8 mouse cellular contexts compared by ENCODE assay signal in the genomic region with DNA sequence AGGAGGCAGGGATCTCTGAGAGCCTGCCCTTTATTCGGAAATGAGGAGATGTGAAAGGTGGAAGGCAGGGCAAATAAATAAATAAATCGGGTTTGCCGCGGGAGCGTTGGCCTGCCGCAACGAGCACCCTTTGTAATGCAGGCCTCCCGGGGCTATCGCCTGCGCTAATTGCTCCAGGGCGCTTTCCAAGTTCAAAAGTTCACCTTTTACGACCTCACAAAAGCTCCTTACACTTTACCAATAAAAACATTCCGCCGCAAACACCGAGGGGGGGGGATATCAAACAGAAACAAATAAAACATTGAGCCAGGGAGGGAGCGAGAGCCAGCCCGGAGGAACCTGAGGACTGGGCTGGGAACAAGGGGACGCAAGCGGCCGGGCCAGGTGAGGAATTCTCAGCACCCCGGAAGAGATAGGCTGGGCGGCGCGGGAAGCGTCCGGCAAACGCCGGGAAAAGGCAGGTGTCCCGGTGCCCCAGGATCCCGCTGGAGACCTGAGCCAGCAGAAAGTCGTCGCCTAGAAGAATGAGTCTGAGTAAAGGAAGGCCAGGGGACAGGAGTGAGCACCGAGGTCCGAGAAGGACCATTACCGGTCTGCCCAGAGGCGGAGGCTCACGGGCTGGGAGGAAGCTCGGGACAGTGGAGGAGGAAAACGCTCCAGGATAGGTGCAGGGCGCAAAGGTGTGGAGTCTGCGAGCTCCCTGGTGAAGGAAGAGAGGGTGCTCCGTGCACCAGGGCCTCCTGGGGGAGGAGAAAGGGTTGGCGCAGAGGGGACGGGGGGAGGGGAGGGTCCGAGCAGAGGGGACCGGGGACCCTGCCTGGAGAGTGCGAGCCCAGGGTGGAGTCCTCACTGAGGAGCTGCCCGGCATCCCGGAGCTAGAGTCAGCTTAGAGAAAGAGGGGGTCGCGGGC. TPM values are rescaled to one million over a fixed set of nuclear protein-coding genes. Genes with fewer than 3 reads are reported as not detected.
A peak's percentile ranks its signal among the peaks of the same experiment; 100 is the strongest.
DNase-seq lines count a peak whose midpoint lies in the region; ATAC-seq and TF ChIP-seq lines count a peak whose summit lies in the region.

No protein-coding gene starts in this region.

- TF ChIP-seq CTCF in intestine, postnatal 0 days (IDR thresholded peaks at IDR 0.05; ENCODE audit: low read depth), result no peak
- TF ChIP-seq CTCF in liver, postnatal 0 days (IDR thresholded peaks at IDR 0.05; ENCODE audit: low read depth), result no peak

- no peaks in the 10 kb centered on the region for H3K9me3 ChIP-seq in forebrain, embryonic 12.5 days
- no peaks in the 10 kb centered on the region for H3K9me3 ChIP-seq in intestine, postnatal 0 days (ENCODE audit: control insufficient read depth)
- H3K9me3 ChIP-seq in liver, postnatal 0 days (ENCODE audit: low read length), result no peaks in the 10 kb centered on the region

- no peaks in the 10 kb centered on the region for H3K36me3 ChIP-seq in forebrain, embryonic 12.5 days (replicated peaks)
- no peaks in the 10 kb centered on the region for H3K36me3 ChIP-seq in intestine, postnatal 0 days (ENCODE audit: control insufficient read depth, insufficient read depth)
- H3K36me3 ChIP-seq in liver, postnatal 0 days (replicated peaks; ENCODE audit: insufficient read depth, low read length), result no peaks in the 10 kb centered on the region
- H3K36me3 ChIP-seq in splenic B cell, adult 2 months (ENCODE audit: control insufficient read depth, insufficient read depth, low read length, poor library complexity, severe bottlenecking), result no peaks in the 10 kb centered on the region

- peak overlapping the region; percentile 85 for H3K4me3 ChIP-seq in forebrain, embryonic 12.5 days (replicated peaks)
- H3K4me3 ChIP-seq in intestine, postnatal 0 days (ENCODE audit: low read depth, low read length), result peak overlapping the region; percentile 92
- H3K4me3 ChIP-seq in liver, postnatal 0 days (ENCODE audit: low read depth, low read length), result peak overlapping the region; percentile 79

- ATAC-seq in forebrain, embryonic 12.5 days (ENCODE audit: low FRiP score), result peak; percentile 75
- ATAC-seq in intestine, postnatal 0 days, result peak; percentile 49
- peak; percentile 20 for ATAC-seq in liver, postnatal 0 days

- TF ChIP-seq EP300 in liver, postnatal 0 days (IDR thresholded peaks at IDR 0.05; ENCODE audit: low read depth), result no peak

- no peak overlapping the region for H3K27ac ChIP-seq in forebrain, embryonic 12.5 days
- H3K27ac ChIP-seq in intestine, postnatal 0 days (ENCODE audit: low read depth, low read length), result peak overlapping the region; percentile 93
- peak overlapping the region; percentile 58 for H3K27ac ChIP-seq in liver, postnatal 0 days (ENCODE audit: low read depth)

- H3K27me3 ChIP-seq in forebrain, embryonic 12.5 days, result peaks cover 10% of the 10 kb centered on the region
- no peaks in the 10 kb centered on the region for H3K27me3 ChIP-seq in intestine, postnatal 0 days (replicated peaks; ENCODE audit: control insufficient read depth, insufficient read depth, low read length)
- H3K27me3 ChIP-seq in liver, postnatal 0 days (ENCODE audit: insufficient read depth, low read length), result peaks cover 10% of the 10 kb centered on the region
- peaks cover 5% of the 10 kb centered on the region; the same call in 1 of the 2 replicates for H3K27me3 ChIP-seq in splenic B cell, adult 2 months (ENCODE audit: control insufficient read depth, insufficient read depth, low read length, poor library complexity, severe bottlenecking)

- H3K4me1 ChIP-seq in forebrain, embryonic 12.5 days, result peaks cover 16% of the 10 kb centered on the region
- H3K4me1 ChIP-seq in intestine, postnatal 0 days (replicated peaks; ENCODE audit: control insufficient read depth, insufficient read depth, low read length), result no peaks in the 10 kb centered on the region
- peaks cover 11% of the 10 kb centered on the region for H3K4me1 ChIP-seq in liver, postnatal 0 days (ENCODE audit: insufficient read depth)

- H3K4me2 ChIP-seq in forebrain, embryonic 12.5 days, result peak overlapping the region; percentile 98
- H3K4me2 ChIP-seq in intestine, postnatal 0 days (replicated peaks; ENCODE audit: low read depth), result peak overlapping the region; percentile 77
- peak overlapping the region; percentile 99 for H3K4me2 ChIP-seq in liver, postnatal 0 days (ENCODE audit: low read depth, low read length)

- under 1% methylated on average over 51 of the region's 51 CpGs for WGBS in forebrain, embryonic 12.5 days
- WGBS in intestine, postnatal 0 days, result under 1% methylated on average over 50 of the region's 51 CpGs
- WGBS in liver, postnatal 0 days (ENCODE audit: insufficient replicate concordance), result under 1% methylated on average over 51 of the region's 51 CpGs

- DNase-seq in lung, adult 18-20 months, result peak; percentile 29 to 37
- DNase-seq in lung, postnatal 25 days (ENCODE audit: low spot score), result no peak
- DNase-seq in ZHBTc4 (ENCODE audit: low read depth, low spot score), result peak; percentile 89
- no peak for DNase-seq in liver, postnatal 0 days
- DNase-seq in splenic B cell, adult 2 months (ENCODE audit: low read depth, low spot score), result peak; percentile 20
- no peak for DNase-seq in left cerebral cortex, adult 11 months (ENCODE audit: low spot score)

- H3K9ac ChIP-seq in forebrain, embryonic 12.5 days, result peak overlapping the region; percentile 76
- H3K9ac ChIP-seq in intestine, postnatal 0 days (ENCODE audit: low read depth, low read length), result peak overlapping the region; percentile 72
- H3K9ac ChIP-seq in liver, postnatal 0 days (replicated peaks), result peak overlapping the region; percentile 67

RNA-seq across cellular contexts. Expression of gene Nr6a1, which starts 2.1 kb away (rescaled TPM):
- polyA plus RNA-seq in forebrain, embryonic 12.5 days (2016; fragmentation: Nextera tagmentation; extraction: Ambion mirVana), result 1.7 and 2.7 TPM in 2 replicates
- 1.6 and 1.7 TPM in 2 replicates for polyA plus RNA-seq in intestine, postnatal 0 days (2015; fragmentation: Nextera tagmentation; extraction: Ambion mirVana)
- 0.83 and 1.1 TPM in 2 replicates for polyA plus RNA-seq in liver, postnatal 0 days (2015; fragmentation: Nextera tagmentation; extraction: Ambion mirVana)

RNA-seq across cellular contexts. Expression of gene Olfml2a, which starts 6.4 kb away (rescaled TPM):
- polyA plus RNA-seq in forebrain, embryonic 12.5 days (2016; fragmentation: Nextera tagmentation; extraction: Ambion mirVana), result 2.1 and 2.4 TPM in 2 replicates
- 1.2 and 1.5 TPM in 2 replicates for polyA plus RNA-seq in intestine, postnatal 0 days (2015; fragmentation: Nextera tagmentation; extraction: Ambion mirVana)
- polyA plus RNA-seq in liver, postnatal 0 days (2015; fragmentation: Nextera tagmentation; extraction: Ambion mirVana), result 0.06 and 0.12 TPM in 2 replicates

Comparison
In these comparisons a context has a peak if more than half of its experiments do, and no peak if none do; other contexts are left out.
1. DNase-seq: peak in lung, adult 18-20 months (2 of 2), ZHBTc4 (single experiment) and splenic B cell, adult 2 months (single experiment); none in lung, postnatal 25 days (single experiment), liver, postnatal 0 days (single experiment) and left cerebral cortex, adult 11 months (single experiment).
2. ATAC-seq: peak in every context shown above with its lines; median percentile 75 in forebrain, embryonic 12.5 days; 49 in intestine, postnatal 0 days; 20 in liver, postnatal 0 days.
3. Peak in every context shown above with its lines, with median percentiles within 50 percentile points of each other: H3K4me2 ChIP-seq, H3K4me3 ChIP-seq and H3K9ac ChIP-seq.